Mouse (Mus musculus): ENCODE measurements around the gene Mrpl55.

Gene Mrpl55

DNA sequence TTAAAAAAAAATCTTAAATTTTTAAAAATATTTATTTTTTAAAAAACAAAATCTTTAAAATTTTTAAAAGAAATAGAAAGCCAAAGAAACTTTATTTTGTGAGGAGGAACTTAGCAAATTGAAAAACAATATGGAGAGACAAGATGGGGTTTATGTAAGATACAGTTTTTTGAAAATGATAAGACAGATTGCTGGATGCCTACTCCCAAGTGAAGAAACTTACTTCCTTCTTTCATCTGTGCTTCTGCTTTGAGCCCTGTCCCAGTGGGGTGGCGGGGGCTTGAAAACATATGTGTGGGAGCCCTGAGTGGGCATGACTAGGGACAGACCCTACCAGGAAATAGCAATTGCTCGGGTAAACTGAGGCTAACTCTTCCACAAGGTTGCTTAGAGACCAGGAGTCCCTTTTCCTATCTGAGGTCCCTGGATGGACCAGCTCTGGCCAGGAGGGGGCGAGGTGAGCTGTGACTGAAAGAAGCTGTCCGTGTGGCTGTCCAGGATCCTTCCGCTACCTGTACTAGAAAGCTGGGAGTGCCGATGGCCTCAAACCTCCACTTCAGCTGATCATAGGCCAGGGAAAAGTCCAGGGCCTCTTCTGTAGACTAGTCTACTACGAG, 28.0 kb downstream of the Mrpl55 start:
- DNase-seq: peak; percentile 96

GRCm38 (mm10) chr11:59232797-59233196, 30.5 kb downstream of the Mrpl55 start:
- no peak for DNase-seq

DNA sequence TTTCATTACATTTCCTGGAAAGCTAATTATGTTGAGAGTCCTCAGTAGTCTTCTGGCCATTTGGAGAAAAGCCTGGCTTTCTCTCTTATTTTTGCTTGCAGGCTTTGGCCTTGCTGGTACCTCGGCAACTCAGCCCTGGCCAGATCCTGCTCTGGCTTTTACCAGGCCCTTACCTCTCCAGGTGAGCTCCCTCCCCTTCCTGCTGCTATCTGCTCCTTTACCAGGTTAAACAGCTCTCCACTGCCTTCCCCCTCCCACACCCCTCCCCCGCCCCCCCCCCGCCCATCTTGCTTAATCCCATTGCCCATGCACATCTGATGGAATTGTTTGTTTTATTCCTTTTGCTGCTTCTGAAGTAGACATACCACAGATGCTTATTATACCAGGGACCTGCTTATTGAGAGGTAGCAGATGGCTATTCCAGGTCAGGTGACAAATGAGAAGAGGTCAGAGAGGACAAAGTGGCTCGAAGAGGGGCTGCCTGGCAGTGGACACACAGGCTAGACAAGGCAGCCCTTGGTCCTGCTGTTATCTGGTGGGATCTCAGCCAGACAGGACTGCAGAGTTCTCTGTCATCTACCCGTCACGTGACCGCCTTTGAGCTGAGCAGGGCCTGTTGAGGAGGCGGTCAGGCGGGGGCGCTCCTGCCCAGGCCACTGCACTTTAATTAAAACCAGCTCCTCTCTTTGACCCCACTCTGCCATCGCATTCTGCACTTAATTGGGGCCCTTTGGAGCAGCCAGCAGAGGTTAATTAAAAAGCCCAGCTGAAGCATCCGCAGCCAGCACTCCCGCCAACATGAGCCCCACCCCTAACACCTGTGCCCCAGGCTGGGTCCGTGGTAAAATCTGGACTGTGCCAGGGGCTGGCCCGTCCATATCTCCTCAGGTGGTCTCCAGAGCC, 36.5 kb downstream of the Mrpl55 start:
- peak; percentile 97 for DNase-seq

GRCm38 (mm10) chr11:59239428-59239785, 37.1 kb downstream of the Mrpl55 start:
- DNase-seq: no peak

DNA sequence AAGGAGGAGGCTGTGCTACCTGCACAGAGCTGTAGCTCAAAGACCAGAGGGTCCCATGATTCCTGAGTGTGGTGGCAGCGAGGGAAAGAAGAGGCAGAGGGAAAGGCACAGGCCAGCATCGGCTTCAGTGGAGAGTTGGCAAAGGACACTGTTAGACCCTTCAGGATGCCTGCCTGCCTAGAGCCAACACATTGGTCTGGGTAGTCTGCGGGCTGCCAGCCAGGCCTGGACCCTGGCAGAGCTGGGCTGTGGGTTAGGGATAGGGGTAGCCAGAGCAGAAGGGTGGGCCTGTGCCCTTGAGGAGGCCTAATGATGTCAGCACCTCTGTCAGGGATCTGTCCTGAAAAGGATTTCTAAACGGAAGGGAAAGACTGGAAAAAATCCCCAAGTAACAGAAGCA, 37.5 kb downstream of the Mrpl55 start:
- DNase-seq: no peak

GRCm38 (mm10) chr11:59241841-59242240, 39.6 kb downstream of the Mrpl55 start:
- DNase-seq: no peak

DNA sequence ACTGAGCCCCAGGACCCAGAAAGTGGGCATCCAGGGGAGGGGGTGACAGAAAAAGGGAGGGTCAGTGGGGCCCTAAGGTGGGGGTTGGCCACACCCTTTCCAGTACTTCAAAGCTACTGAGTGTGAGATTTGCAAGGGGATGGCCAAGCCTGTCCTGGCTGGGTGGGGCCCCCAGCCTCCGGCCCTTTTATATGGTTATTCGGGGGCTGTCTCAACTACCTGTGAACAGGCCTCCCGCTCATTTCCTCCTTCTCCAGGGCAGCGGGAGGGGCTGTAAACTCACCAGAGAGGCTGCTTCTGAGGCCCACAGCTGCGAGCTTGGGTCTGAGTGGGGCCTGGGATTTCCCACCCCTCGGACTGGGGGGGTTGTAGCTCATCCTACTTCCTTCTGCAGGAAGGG, 41.6 kb downstream of the Mrpl55 start:
- no peak for DNase-seq

- peak; percentile 70 for DNase-seq
These were observed 45.8 kb downstream of the Mrpl55 start for GRCm38 (mm10) chr11:59248101-59248500.
